Mouse (Mus musculus) kidney, adult 11 months (tissue): ENCODE results near the gene Ephb1.

Source experiments
- DNase-seq: peaks from one replicate; pipeline ENCODE4 v3.0.0; 2022

The Ephb1 gene

DNA sequence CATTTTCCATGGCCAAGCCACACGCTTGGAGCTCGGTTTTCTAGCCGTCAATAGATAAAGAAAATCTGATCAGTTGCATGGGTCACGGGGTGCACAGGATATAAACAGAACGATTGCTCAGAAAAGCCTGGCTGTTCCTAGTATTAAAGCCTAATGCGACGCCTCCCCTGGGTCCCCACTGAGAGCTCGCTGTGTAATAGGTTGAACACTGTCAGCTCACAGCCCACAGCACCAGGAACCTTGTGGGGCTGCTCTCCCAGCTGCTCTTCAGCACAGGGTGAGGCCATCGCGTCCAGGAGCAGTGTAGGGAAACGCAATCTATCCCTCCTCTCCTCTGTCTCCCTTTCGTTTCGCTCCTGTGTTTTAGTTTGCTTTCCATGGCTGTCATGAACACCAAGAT is 50.6 kb downstream of the Ephb1 start:
- DNase-seq, result no peak

DNA sequence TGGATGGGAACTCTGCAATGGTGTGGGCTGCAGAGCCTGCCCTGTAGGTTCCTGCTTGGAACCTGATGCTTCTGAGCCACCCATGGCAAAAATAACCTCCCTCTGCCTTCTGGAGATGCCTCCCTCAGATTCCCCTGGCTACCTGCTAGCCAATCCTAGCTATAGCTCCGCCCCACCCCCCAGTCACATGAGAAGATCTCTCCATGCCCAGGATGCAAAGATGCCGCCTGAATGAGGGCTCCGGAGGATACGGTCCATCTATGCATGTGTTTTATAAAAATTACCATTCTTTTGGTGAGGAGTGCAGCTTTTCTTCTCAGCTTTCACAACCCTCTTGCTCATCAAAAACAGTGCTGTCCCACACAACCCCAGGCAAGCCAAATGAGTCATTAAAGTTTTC is 53.5 kb downstream of the Ephb1 start:
- no peak for DNase-seq

- no peak for DNase-seq
Observed at GRCm38 (mm10) chr9:102298741-102299140, 55.8 kb downstream of the Ephb1 start.

DNA sequence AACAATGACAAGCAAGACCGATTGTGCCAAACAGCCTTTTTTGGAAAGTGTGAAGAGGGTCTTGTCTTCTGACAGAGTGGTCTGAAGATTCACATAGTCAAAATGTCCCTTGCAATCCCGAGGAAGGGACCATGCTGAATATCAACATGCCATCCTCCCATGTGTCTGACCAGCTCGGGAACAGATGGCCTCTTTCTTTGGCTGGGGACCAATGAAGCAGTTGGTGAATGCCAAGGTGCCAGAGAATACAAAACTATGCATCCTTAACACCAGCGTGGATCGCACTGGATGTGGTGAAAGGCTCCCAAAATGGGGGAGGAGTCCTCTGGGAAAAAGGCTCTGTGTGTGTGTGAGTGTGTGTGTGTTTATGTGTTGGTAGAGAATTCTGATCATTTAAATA is 56.5 kb downstream of the Ephb1 start:
- no peak for DNase-seq

DNA sequence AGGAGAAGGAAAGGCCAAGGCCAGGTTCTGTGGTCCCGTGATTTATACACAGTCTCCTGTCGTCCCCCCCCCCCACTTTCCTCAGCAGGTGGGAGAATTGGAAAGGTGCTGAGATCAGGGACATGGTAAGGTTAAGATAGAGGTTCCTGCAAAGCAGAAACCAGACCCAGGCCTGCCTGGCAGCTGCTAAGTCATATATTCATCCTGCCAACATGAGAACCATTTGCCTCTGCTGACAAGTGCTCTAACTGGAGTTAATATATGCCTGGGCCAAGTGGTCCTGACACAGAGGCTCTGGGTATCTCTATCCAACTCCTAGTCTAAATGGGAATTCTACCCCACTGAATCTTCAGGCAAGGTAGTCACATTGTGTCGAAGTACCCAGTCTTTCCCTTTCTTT is 57.3 kb downstream of the Ephb1 start:
- DNase-seq, result no peak

GRCm38 (mm10) chr9:102293605-102294004 is 60.9 kb downstream of the Ephb1 start:
- no peak for DNase-seq

GRCm38 (mm10) chr9:102291230-102291629 is 63.3 kb downstream of the Ephb1 start:
- no peak for DNase-seq

- DNase-seq, result no peak
Observed at GRCm38 (mm10) chr9:102288356-102288755, 66.1 kb downstream of the Ephb1 start.

GRCm38 (mm10) chr9:102275931-102276330 is 78.6 kb downstream of the Ephb1 start:
- no peak for DNase-seq

DNA sequence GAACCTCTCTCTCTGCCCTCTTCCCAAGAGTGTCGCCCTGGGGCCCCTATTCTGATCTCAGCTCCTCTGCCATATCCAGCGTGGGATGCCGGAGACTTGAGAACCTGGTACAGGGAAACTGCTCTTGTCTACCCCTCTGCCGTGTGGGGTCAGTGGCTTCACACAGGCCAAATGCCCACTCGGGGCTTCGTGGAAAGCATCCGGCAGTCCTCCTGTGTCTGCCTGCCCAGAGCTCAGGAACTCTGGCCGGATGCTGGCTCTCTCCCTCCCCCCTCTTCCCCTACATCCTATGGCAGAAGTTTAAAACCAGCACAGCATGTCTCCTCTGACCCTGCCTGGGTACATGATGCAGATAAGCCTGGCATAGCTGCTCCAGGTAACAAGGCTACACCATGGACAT is 80.5 kb downstream of the Ephb1 start:
- DNase-seq, result no peak

DNA sequence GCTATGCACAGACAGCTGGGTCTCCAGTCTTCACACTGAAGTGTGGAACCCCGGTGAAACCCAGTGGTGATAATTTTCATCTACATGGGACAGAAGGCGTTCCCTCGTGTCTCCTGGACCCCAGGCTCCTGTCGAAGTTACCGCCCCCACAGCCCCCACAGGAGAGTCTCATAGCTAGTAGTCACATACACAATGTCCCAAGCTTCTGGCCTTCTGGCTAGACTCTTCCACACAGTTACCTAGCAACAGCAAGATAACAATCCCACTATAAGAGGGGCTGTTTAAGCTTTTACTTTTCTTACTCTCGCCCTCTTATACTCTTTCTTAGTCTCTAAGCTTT is 81.1 kb downstream of the Ephb1 start:
- DNase-seq, result no peak

GRCm38 (mm10) chr9:102272731-102273468 is 81.6 kb downstream of the Ephb1 start:
- DNase-seq, result no peak

DNA sequence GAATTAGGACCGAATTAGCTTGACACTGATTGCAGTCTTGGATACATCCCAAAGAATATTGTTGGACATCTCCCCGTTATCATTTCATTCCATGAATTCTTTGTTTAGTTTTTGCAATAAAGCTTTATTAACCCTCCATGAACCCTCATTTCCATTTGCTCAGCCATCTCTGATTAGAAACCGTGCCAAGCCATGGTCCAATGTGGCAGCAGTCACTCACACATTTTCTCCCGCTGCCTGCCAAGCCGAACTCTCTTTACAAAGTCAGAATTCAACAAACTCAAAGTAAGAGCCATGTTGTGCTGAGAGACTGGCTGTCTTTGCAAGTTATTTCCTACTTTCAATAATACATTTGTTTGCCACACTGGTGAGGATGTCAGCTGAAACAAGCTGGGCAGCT is 84.0 kb downstream of the Ephb1 start:
- no peak for DNase-seq

DNA sequence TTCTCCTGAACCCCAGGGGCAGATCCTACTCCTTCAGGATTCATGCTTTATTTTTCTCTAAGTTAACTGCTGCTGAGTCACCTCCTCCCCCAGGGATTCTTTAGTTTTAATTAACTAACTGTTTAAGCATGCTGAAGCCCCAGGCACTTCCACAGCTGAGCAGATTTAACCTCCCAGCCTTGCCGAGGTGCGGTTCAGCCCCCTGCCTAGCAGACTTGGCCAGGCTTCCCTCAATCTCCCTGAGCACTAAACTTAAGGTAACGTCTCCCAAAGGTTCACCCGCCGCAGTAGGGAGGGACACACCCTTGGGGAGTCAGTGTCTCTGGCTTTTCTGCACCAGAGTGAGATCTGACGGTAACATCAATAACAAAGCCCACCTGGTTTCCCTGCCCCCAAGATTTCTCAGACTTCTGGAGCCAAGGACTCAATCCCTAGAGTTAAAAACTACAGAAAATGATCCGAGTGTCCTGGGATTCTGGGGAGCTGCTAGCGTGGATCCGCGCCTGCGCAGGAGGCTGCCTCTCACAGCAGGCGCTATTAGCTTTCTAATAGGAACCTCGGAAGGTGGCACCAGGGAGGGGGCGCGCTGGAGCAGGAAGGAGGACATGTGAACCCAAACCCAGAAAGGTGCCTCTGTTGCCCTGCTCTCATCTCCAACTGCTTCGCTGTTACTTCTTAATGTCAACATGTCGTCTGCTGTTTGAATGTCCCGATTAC is 87.0 kb downstream of the Ephb1 start:
- no peak for DNase-seq

- DNase-seq, result no peak
Observed at GRCm38 (mm10) chr9:102263760-102264159, 90.7 kb downstream of the Ephb1 start.

- DNase-seq, result no peak
Observed at GRCm38 (mm10) chr9:102262100-102262501, 92.4 kb downstream of the Ephb1 start.

- no peak for DNase-seq
Observed at GRCm38 (mm10) chr9:102261511-102261910, 93.0 kb downstream of the Ephb1 start.

GRCm38 (mm10) chr9:102256407-102256806 is 98.1 kb downstream of the Ephb1 start:
- DNase-seq, result no peak

DNA sequence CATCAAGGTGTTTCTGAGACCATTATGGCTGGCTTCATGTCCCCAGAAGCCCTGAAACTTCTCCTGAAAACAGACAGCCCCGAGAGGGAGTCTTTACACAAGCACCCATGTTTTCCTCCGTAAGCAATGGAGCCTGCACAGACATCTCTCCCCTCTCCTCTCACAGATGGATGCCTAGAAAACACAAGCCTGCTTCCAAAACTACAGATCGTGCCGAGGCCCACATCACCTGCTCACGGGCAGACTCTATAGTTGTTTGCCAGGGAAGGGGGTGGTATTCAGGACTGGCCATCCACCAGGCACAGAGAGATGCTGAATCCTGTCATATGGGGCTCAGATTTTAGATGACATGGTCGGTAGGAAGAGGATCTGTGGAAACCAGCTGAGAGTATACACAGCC is 98.7 kb downstream of the Ephb1 start:
- no peak for DNase-seq

- no peak for DNase-seq
Observed at GRCm38 (mm10) chr9:102249124-102249816, 105.2 kb downstream of the Ephb1 start.

DNA sequence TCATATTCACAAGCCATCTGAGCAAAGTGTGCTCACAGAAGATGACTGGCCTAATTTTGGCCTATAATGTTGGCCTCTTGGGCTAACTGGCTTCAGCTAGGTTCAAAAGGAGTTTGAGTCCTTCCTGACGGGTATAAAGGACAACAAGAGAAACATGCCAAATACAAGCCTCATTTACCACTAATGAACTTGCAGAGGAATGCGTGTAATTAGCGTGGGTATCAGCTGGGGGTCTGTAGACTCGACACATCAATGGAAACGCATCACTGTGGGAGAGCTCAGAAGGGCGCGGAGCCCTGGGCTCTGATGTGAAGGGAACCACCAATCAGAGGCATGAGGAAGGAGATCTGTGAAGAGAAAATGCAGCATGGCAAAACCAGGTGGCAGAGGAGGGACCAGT is 108.9 kb downstream of the Ephb1 start:
- no peak for DNase-seq

DNA sequence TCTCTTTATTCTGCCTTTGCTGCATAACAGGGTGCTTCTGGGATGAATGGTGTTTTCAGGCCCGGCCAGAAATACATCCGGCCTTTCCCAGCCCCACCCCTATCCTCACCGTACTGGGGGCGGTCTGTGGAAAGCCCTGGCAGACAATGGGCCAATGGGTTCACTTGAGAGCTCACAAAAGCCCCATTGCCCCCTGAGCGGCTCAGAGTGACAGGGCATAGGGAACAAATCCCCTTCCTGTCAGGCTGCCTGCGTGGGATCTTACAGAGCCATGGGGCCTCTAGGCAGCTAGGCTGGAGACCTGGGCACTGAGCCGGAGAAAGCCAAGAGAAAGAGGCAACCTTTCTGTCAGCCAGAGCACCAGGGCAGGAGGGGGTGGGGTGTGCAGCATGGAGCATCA is 111.2 kb downstream of the Ephb1 start:
- DNase-seq, result no peak

DNA sequence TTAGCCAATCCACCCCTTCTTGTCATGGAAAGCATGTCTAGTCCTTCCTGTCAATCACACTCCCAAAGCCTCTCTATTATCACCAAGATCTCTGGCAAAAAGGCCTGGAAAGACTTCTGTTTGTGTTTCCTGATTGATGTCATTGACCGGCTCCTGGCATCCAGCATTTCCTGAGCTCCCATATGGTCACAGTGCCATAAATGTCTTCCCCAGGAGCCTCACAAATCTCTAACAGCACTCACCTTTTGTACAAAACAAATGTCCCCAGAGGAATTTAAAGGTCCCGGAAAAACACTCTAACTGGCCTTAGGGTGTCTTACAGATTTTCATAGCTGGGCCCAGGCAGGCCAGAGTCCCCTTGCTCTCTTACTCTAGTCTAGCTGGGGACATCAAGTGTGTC is 112.9 kb downstream of the Ephb1 start:
- no peak for DNase-seq

GRCm38 (mm10) chr9:102240215-102240614 is 114.3 kb downstream of the Ephb1 start:
- no peak for DNase-seq
